Mouse (Mus musculus) myocyte (in vitro differentiated cells): Measurements from ENCODE around the gene Marveld3. TPM values are rescaled to one million over a fixed set of nuclear protein-coding genes. Genes with fewer than 3 reads are reported as not detected.

ENCODE experiments used
- H3K27me3 ChIP-seq: one replicate; pipeline ENCODE4 v1.6.1; 2011; ENCODE audit not compliant: control insufficient read depth, insufficient read depth, insufficient read length
- H3K36me3 ChIP-seq: one replicate; pipeline ENCODE4 v1.6.1; 2011; ENCODE audit not compliant: control insufficient read depth, insufficient read depth
- H3K4me2 ChIP-seq: one replicate; pipeline ENCODE4 v1.6.1; 2011; ENCODE audit warnings: low read depth, control low read depth
- H3K4me3 ChIP-seq: one replicate; pipeline ENCODE4 v1.5.1; 2011; ENCODE audit warnings: mild to moderate bottlenecking, control low read depth, moderate library complexity
- H3K79me2 ChIP-seq: one replicate; pipeline ENCODE4 v1.6.1; 2011; ENCODE audit not compliant: control insufficient read depth, insufficient read depth
- H3ac ChIP-seq: one replicate; pipeline ENCODE4 v1.6.1; 2011; ENCODE audit not compliant: control insufficient read depth, insufficient read length
- CEBPB ChIP-seq: IDR thresholded peaks from 2 replicates; pipeline ENCODE4 v1.6.1; 2011; ENCODE audit warnings: mild to moderate bottlenecking, moderate library complexity; ENCODE audit not compliant: poor library complexity, insufficient read depth, severe bottlenecking
- E2F4 ChIP-seq: IDR thresholded peaks from one replicate; pipeline ENCODE4 v1.6.1; 2011; ENCODE audit warnings: mild to moderate bottlenecking, control low read depth, moderate library complexity; ENCODE audit not compliant: insufficient read depth
- MAX ChIP-seq: IDR thresholded peaks from one replicate; pipeline ENCODE4 v1.6.1; 2011; ENCODE audit warnings: low read depth, mild to moderate bottlenecking, control low read depth
- MYOD1 ChIP-seq, 3 experiments: IDR thresholded peaks; one replicate each; pipeline ENCODE4 v1.6.1; 2011; ENCODE audit warnings: control low read depth in 2 of 3, low read depth in 2 of 3, mild to moderate bottlenecking in 2 of 3, moderate library complexity in 1 of 3; ENCODE audit not compliant: insufficient read length in 2 of 3, control insufficient read depth in 1 of 3
- MYOG ChIP-seq, 3 experiments: IDR thresholded peaks; one replicate each; pipeline ENCODE4 v1.6.1; 2011; ENCODE audit warnings: control low read depth in 2 of 3, low read depth in 2 of 3, mild to moderate bottlenecking in 2 of 3; ENCODE audit not compliant: insufficient read length in 2 of 3, control insufficient read depth in 1 of 3, insufficient read depth in 1 of 3
- POLR2A ChIP-seq: IDR thresholded peaks from one replicate; pipeline ENCODE4 v1.6.1; 2011; ENCODE audit warnings: low read depth, mild to moderate bottlenecking, control low read depth, moderate library complexity; ENCODE audit not compliant: insufficient read length
- POLR2AphosphoS2 ChIP-seq: IDR thresholded peaks from one replicate; pipeline ENCODE4 v1.6.1; 2011; ENCODE audit warnings: low read depth, control low read depth; ENCODE audit not compliant: insufficient read length
- REST ChIP-seq: IDR thresholded peaks from one replicate; pipeline ENCODE4 v1.6.1; 2011; ENCODE audit warnings: mild to moderate bottlenecking, control low read depth, moderate library complexity; ENCODE audit not compliant: insufficient read depth, insufficient read length
- SRF ChIP-seq: IDR thresholded peaks from one replicate; pipeline ENCODE4 v1.6.1; 2011; ENCODE audit warnings: low read depth; ENCODE audit not compliant: control insufficient read depth, insufficient read length
- TCF12 ChIP-seq: IDR thresholded peaks from one replicate; pipeline ENCODE4 v1.6.1; 2011; ENCODE audit warnings: mild to moderate bottlenecking, control low read depth; ENCODE audit not compliant: poor library complexity, insufficient read depth, severe bottlenecking
- TCF3 ChIP-seq: IDR thresholded peaks from one replicate; pipeline ENCODE4 v1.6.1; 2011; ENCODE audit warnings: low read depth, control low read depth; ENCODE audit not compliant: insufficient read length
- USF1 ChIP-seq: IDR thresholded peaks from one replicate; pipeline ENCODE4 v1.6.1; 2011; ENCODE audit warnings: low read depth, mild to moderate bottlenecking, control low read depth, moderate library complexity
- polyA plus RNA-seq: library from polyadenylated mRNA; unstranded; fragments of >200 nt; fragmentation: generic; extraction: Trizol; gene quantifications from one replicate; pipeline ENCODE4 v1.2.1, GENCODE M21; 2012; ENCODE audit warnings: missing spikeins

The Marveld3 gene
- polyA plus RNA-seq, 1 experiment, result 0.04 TPM

GRCm38 (mm10) chr8:109962896-109963295 lies 893 bp upstream of the Marveld3 start:
- H3K4me2 ChIP-seq, result no peak overlapping the region
- no peak overlapping the region for H3K4me3 ChIP-seq
- H3K79me2 ChIP-seq, result no peaks in the 10 kb centered on the region
- TF ChIP-seq REST (no peak), E2F4 (no peak), SRF (no peak), MYOG (IDR thresholded peaks at IDR 0.05; ENCODE audit: control insufficient read depth in 1 of 3, insufficient read depth in 1 of 3, insufficient read length in 2 of 3, low read depth in 2 of 3) (no peak), MAX (no peak)
- no peak overlapping the region for H3ac ChIP-seq
- H3K36me3 ChIP-seq, result no peaks in the 10 kb centered on the region
- no peaks in the 10 kb centered on the region for H3K27me3 ChIP-seq

GRCm38 (mm10) chr8:109959112-109959511 lies 2.9 kb downstream of the Marveld3 start:
- TF ChIP-seq MAX (no peak), MYOG (IDR thresholded peaks at IDR 0.05; ENCODE audit: control insufficient read depth in 1 of 3, insufficient read depth in 1 of 3, insufficient read length in 2 of 3, low read depth in 2 of 3) (peak in 1 of 3 experiments; percentile 31), E2F4 (no peak), MYOD1 (IDR thresholded peaks at IDR 0.05; ENCODE audit: control insufficient read depth in 1 of 3, insufficient read length in 2 of 3, low read depth in 2 of 3) (peak in 1 of 3 experiments; percentile 1)
- H3K4me3 ChIP-seq, result no peak overlapping the region
- no peak overlapping the region for H3K4me2 ChIP-seq
- H3K36me3 ChIP-seq, result no peaks in the 10 kb centered on the region
- H3ac ChIP-seq, result no peak overlapping the region
- H3K79me2 ChIP-seq, result no peaks in the 10 kb centered on the region
- no peaks in the 10 kb centered on the region for H3K27me3 ChIP-seq

- Histone ChIP-seq H3K4me3 (peak overlapping the region; percentile 14), H3K27me3 (no peaks in the 10 kb centered on the region), H3K4me2 (peak overlapping the region; percentile 99), H3K36me3 (no peaks in the 10 kb centered on the region), H3K79me2 (no peaks in the 10 kb centered on the region), H3ac (no peak overlapping the region)
- no peak for TF ChIP-seq SRF
- no peak for TF ChIP-seq USF1
- no peak for TF ChIP-seq E2F4
- TF ChIP-seq POLR2A, result no peak
- TF ChIP-seq MYOD1 (IDR thresholded peaks at IDR 0.05; ENCODE audit: control insufficient read depth in 1 of 3, insufficient read length in 2 of 3, low read depth in 2 of 3), result no peak
- no peak for TF ChIP-seq TCF3
- no peak for TF ChIP-seq REST
- TF ChIP-seq MAX, result no peak
- no peak for TF ChIP-seq CEBPB
- no peak for TF ChIP-seq MYOG (IDR thresholded peaks at IDR 0.05; ENCODE audit: control insufficient read depth in 1 of 3, insufficient read depth in 1 of 3, insufficient read length in 2 of 3, low read depth in 2 of 3)
- TF ChIP-seq TCF12, result no peak
- no peak for TF ChIP-seq POLR2AphosphoS2
Observed at GRCm38 (mm10) chr8:109958036-109958655, 3.9 kb downstream of the Marveld3 start.

GRCm38 (mm10) chr8:109957167-109958028 lies 4.6 kb downstream of the Marveld3 start:
- H3K36me3 ChIP-seq, result no peaks in the 10 kb centered on the region
- H3K4me2 ChIP-seq, result peak overlapping the region; percentile 99
- H3K4me3 ChIP-seq, result peak overlapping the region; percentile 14
- TF ChIP-seq MYOD1 (IDR thresholded peaks at IDR 0.05; ENCODE audit: control insufficient read depth in 1 of 3, insufficient read length in 2 of 3, low read depth in 2 of 3), result peak; percentile 55 to 90 (median 90)
- peak; percentile 46 for TF ChIP-seq POLR2A
- TF ChIP-seq CEBPB, result no peak
- peak in 1 of 3 experiments; percentile 10 for TF ChIP-seq MYOG (IDR thresholded peaks at IDR 0.05; ENCODE audit: control insufficient read depth in 1 of 3, insufficient read depth in 1 of 3, insufficient read length in 2 of 3, low read depth in 2 of 3)
- TF ChIP-seq USF1, result peak; percentile 51
- no peaks in the 10 kb centered on the region for H3K27me3 ChIP-seq
- H3ac ChIP-seq, result no peak overlapping the region
- H3K79me2 ChIP-seq, result no peaks in the 10 kb centered on the region

- Histone ChIP-seq H3K4me2 (no peak overlapping the region), H3K4me3 (no peak overlapping the region), H3K27me3 (no peaks in the 10 kb centered on the region), H3K36me3 (no peaks in the 10 kb centered on the region), H3K79me2 (no peaks in the 10 kb centered on the region), H3ac (no peak overlapping the region)
- TF ChIP-seq POLR2AphosphoS2 (no peak), POLR2A (no peak), E2F4 (no peak), MYOG (IDR thresholded peaks at IDR 0.05; ENCODE audit: control insufficient read depth in 1 of 3, insufficient read depth in 1 of 3, insufficient read length in 2 of 3, low read depth in 2 of 3) (no peak), SRF (no peak), TCF12 (no peak), MAX (no peak), CEBPB (no peak)
Observed at GRCm38 (mm10) chr8:109954486-109954948, 7.5 kb downstream of the Marveld3 start.
